10 mouse cellular contexts compared by ENCODE assay signal in genomic region chr4:87806196-87806987, GRCm38 (mm10).
DNase-seq lines count a peak whose midpoint lies in the region; ATAC-seq lines count a peak whose summit lies in the region.
"Had no signal": no experiment of that assay in that cellular context is flagged by ENCODE, and none has a peak within 500 bp of the region (broad histone marks: within the 10 kb centered on the region; RNA-seq: fewer than 3 reads in every experiment).

No protein-coding gene starts in this region.

- no peak for DNase-seq in heart, adult 8-10 months (ENCODE audit: low spot score)
- DNase-seq in NIH3T3 (ENCODE audit: low read depth) = peak; percentile 29
- DNase-seq in urinary bladder, postnatal 36 days (ENCODE audit: low spot score in 2 of 2) = no peak
- DNase-seq in layer of hippocampus, adult 11-12 months (ENCODE audit: low spot score) = no peak
- no peak for DNase-seq in frontal cortex, postnatal 25 days (ENCODE audit: low spot score in 2 of 2)

- no peak overlapping the region for H3K9ac ChIP-seq in heart, embryonic 15.5 days
- H3K9ac ChIP-seq in liver, embryonic 16.5 days (ENCODE audit: low read depth, low read length) = peak overlapping the region; percentile 72
- H3K9ac ChIP-seq: hindbrain, embryonic 14.5 days; limb, embryonic 15.5 days had no signal

- peak overlapping the region; percentile 26; the same call in 1 of the 2 replicates for H3K4me2 ChIP-seq in heart, embryonic 15.5 days
- H3K4me2 ChIP-seq in liver, embryonic 16.5 days (ENCODE audit: low read depth, low read length) = peak overlapping the region; percentile 66
- H3K4me2 ChIP-seq: hindbrain, embryonic 14.5 days; limb, embryonic 15.5 days had no signal

- no peaks in the 10 kb centered on the region for H3K9me3 ChIP-seq in heart, embryonic 15.5 days (replicated peaks)
- H3K9me3 ChIP-seq in liver, embryonic 16.5 days (replicated peaks; ENCODE audit: control insufficient read depth, low read length) = no peaks in the 10 kb centered on the region
- H3K9me3 ChIP-seq: limb, embryonic 15.5 days had no signal

- no peaks in the 10 kb centered on the region for H3K27me3 ChIP-seq in heart, embryonic 15.5 days
- H3K27me3 ChIP-seq in liver, embryonic 16.5 days (ENCODE audit: control insufficient read depth, insufficient read depth, low read depth, low read length) = no peaks in the 10 kb centered on the region
- H3K27me3 ChIP-seq: limb, embryonic 15.5 days had no signal

- peak; percentile 64 for ATAC-seq in heart, embryonic 15.5 days (replicated peaks; ENCODE audit: insufficient number of reproducible peaks, insufficient read depth, low FRiP score, low read depth)
- ATAC-seq in erythroblast, adult 5-6 weeks (replicated peaks; ENCODE audit: low FRiP score, poor library complexity, severe bottlenecking) = peak; percentile 89
- ATAC-seq in liver, embryonic 16.5 days (ENCODE audit: low read depth) = peak; percentile 97

- WGBS in heart, embryonic 15.5 days = 14% methylated on average over 6 of the region's 6 CpGs
- WGBS in liver, embryonic 16.5 days (ENCODE audit: insufficient replicate concordance) = 16% methylated on average over 6 of the region's 6 CpGs

- H3K27ac ChIP-seq in heart, embryonic 15.5 days = peak overlapping the region; percentile 65
- H3K27ac ChIP-seq in liver, embryonic 16.5 days (ENCODE audit: low read length) = peak overlapping the region; percentile 99
- H3K27ac ChIP-seq: hindbrain, embryonic 14.5 days; limb, embryonic 15.5 days had no signal

- peaks cover 37% of the 10 kb centered on the region for H3K4me1 ChIP-seq in heart, embryonic 15.5 days (replicated peaks)
- peaks cover 30% of the 10 kb centered on the region for H3K4me1 ChIP-seq in liver, embryonic 16.5 days (ENCODE audit: control insufficient read depth, low read depth, low read length)

- no peak overlapping the region for H3K4me3 ChIP-seq in heart, embryonic 15.5 days
- H3K4me3 ChIP-seq in liver, embryonic 16.5 days (ENCODE audit: low read depth, low read length) = peak overlapping the region; percentile 70
- H3K4me3 ChIP-seq: limb, embryonic 15.5 days had no signal

- no peaks in the 10 kb centered on the region for H3K36me3 ChIP-seq in heart, embryonic 15.5 days
- no peaks in the 10 kb centered on the region for H3K36me3 ChIP-seq in liver, embryonic 16.5 days (ENCODE audit: control insufficient read depth, insufficient read depth)
- H3K36me3 ChIP-seq: limb, embryonic 15.5 days had no signal
